Mouse (Mus musculus) cortical plate, adult 2 months (tissue): ENCODE results near the gene Clic4. TPM values are rescaled to one million over a fixed set of nuclear protein-coding genes. Genes with fewer than 3 reads are reported as not detected.
A peak's percentile ranks its signal among the peaks of the same experiment; 100 is the strongest.

Experiments used
- H3K27ac ChIP-seq: fragments of 200-500 bp; 2 replicates; pipeline ENCODE4 v1.5.1; 2012; ENCODE audit warnings: low read length, control low read depth, inconsistent platforms; ENCODE audit not compliant: insufficient read depth
- H3K4me1 ChIP-seq: fragments of 200-500 bp; 2 replicates; pipeline ENCODE4 v1.6.1; 2011; ENCODE audit warnings: low read length; ENCODE audit not compliant: control insufficient read depth, insufficient read depth
- H3K4me3 ChIP-seq: fragments of 200-500 bp; 2 replicates; pipeline ENCODE4 v1.5.1; 2011; ENCODE audit warnings: mild to moderate bottlenecking, low read length, control low read depth; ENCODE audit not compliant: insufficient read depth
- CTCF ChIP-seq: fragments of 200-500 bp; IDR thresholded peaks from 2 replicates; pipeline ENCODE4 v1.5.1; 2011; ENCODE audit warnings: mild to moderate bottlenecking, control low read depth, low read length; ENCODE audit not compliant: insufficient read depth; ENCODE audit errors: extremely low read depth
- POLR2A ChIP-seq: fragments of 200-500 bp; IDR thresholded peaks from 2 replicates; pipeline ENCODE4 v1.6.1; 2011; ENCODE audit warnings: mild to moderate bottlenecking, low read length, control low read depth; ENCODE audit not compliant: insufficient read depth; ENCODE audit errors: extremely low read depth
- polyA plus RNA-seq: library from polyadenylated mRNA; depleted of rRNA; stranded (reverse); fragments of >200 nt; gene quantifications from 2 replicates; pipeline ENCODE4 v1.2.3, GENCODE M21; 2012; rRNA removed

Gene Clic4
- polyA plus RNA-seq: 54.0 and 65.8 TPM in 2 replicates

GRCm38 (mm10) chr4:135272640-135273306 lies at the start of gene Clic4:
Gene Clic4 (minus strand): TSS chr4:135272814.
- peak within 1 kb of the TSS; percentile 46 for H3K4me3 ChIP-seq
- peak within 1 kb of the TSS; percentile 55 for H3K27ac ChIP-seq
- TF ChIP-seq POLR2A (peak; percentile 76), CTCF (no peak)
- H3K4me1 ChIP-seq: no peaks in the 10 kb centered on the region

DNA sequence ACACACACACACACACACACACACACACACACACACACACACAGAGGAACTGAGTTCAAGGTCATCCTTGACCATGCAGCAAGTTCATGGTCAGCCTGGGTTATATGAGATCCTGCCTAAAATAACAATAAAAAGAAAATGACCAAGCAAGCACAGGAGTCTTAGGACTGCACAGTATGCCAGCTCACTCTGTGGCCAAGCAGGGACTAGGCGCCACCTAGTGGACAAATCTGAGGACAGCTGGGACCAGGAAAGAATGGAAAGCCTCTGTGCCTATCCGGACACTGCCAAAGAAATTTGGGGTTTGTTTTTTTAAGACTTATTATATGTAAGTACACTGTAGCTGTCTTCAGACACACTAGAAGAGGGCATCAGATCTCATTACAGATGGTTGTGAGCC lies 45.4 kb upstream of the Clic4 start:
- H3K4me1 ChIP-seq: peaks cover 2% of the 10 kb centered on the region; the same call in 1 of the 2 replicates
- no peak overlapping the region for H3K27ac ChIP-seq
- H3K4me3 ChIP-seq: no peak overlapping the region
- TF ChIP-seq POLR2A (no peak), CTCF (peak; percentile 96)

DNA sequence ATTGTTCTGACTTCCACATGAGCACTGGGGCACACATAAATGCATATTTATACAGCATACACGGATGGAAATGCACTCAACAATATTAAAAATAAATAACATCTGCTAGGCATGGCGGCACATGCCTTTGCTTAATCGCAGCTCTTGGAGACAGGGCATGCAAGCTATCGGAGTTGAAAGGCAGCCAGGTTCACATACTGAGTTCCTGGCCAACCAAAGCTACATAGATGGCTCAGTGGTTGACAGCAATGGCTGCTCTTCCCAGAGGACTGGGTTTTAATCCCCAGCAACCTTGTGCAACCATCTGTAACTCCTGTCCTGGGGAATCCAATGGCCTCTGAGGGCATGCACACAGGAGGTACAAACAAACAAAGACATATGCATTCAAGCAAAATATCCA lies 44.9 kb upstream of the Clic4 start:
- H3K4me3 ChIP-seq: no peak overlapping the region
- H3K4me1 ChIP-seq: peaks cover 2% of the 10 kb centered on the region; the same call in 1 of the 2 replicates
- H3K27ac ChIP-seq: no peak overlapping the region
- no peak for TF ChIP-seq POLR2A
- no peak for TF ChIP-seq CTCF

DNA sequence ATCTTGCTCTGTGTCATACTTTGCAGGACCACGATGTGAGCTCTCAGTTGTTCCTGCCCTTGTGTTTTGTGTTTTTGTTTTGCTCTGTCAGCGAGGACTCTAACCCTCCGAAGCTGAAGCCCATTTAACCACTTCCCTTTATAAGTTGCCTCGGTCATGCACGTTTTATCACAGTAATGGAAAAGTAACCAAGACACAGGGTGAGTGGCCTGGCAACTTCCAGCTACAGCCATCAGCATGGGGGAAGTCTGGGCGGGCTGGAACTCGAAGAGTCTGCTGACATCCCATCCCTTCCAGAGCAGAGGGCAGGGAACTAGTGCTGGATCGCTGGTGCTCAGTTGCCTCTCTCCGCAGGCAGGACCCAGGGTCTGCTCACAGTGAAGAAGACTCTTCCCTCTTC lies 42.7 kb upstream of the Clic4 start:
- no peak for TF ChIP-seq POLR2A
- TF ChIP-seq CTCF: no peak
- Histone ChIP-seq H3K4me1 (peaks cover 2% of the 10 kb centered on the region; the same call in 1 of the 2 replicates), H3K4me3 (no peak overlapping the region), H3K27ac (no peak overlapping the region)

DNA sequence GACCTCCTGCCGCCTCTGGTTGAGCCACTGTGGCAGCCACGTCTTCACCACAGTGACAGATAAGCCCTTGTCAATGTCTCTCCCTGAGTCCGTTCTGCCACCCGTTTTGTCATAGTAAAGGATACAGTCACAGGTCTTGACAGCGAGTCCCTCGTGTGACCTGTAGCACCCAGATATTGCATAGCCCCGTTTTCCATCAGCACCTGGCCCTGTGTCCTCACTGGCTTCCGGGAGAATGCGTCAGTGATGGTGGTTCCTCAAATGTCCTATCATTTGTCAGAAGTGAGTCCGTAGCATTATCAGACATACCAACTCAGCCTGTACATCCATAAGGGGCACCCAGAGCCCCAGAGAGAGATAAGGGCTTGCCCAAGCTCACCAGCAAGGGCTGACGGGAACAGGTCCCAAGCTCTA lies 41.8 kb upstream of the Clic4 start:
- H3K4me1 ChIP-seq: peaks cover 2% of the 10 kb centered on the region; the same call in 1 of the 2 replicates
- no peak overlapping the region for H3K27ac ChIP-seq
- no peak overlapping the region for H3K4me3 ChIP-seq
- no peak for TF ChIP-seq CTCF
- TF ChIP-seq POLR2A: no peak

DNA sequence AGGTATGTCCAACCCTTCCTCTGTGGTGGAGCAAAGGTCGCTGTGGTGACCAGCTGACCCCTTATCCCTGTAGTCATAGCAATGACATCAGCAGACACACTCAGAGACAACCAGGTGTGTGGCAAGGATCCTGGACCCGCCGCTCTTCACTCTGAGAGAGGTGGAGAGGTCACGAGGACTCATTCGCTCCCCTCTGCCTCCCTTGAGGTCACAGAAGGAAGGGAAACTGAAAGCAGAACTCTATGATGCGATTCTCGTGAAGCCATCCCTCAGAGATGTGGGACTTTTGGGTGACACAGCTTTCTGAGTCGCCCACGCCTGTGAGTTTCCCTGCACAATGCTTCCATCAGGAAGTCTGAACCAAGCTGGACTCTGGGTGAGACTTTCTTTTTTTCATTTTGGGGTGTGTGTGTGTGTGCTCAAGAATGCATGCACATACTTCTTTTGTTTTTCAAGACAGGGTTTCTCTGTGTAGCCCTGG lies 41.2 kb upstream of the Clic4 start:
- TF ChIP-seq POLR2A (no peak), CTCF (no peak)
- no peak overlapping the region for H3K4me3 ChIP-seq
- peaks cover 2% of the 10 kb centered on the region; the same call in 1 of the 2 replicates for H3K4me1 ChIP-seq

DNA sequence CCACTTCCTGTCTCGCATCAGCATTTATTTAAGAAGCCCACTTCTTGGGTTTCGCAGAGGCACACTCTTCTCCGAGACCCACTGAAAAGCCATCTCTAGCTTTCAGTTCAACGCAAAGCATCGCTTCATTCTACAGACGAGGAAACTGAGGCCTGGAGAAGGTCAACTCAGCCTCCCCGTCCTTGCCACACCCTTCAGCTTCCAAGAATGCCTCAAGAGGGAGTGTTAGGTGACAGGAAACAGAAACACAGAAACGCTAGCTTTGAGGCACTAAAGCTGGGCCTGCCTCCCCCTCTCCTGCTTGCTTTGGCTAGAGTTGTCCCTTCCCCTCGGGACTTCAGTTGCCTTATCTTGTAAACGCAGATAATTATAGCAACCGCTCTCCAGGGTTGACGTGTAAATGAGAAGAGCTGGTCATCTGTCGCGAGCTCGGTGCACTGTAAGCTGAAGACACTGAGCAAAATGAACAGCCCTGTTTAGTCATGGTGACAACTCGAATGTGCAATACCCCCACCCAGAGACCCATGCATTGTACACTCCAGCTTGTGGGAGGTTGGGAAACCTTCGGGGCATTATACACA lies 40.6 kb upstream of the Clic4 start:
- 0 out of 2 replicates have a peak overlapping the region, but pooled peaks have one; percentile 38 for H3K27ac ChIP-seq
- H3K4me3 ChIP-seq: no peak overlapping the region
- TF ChIP-seq CTCF (no peak), POLR2A (no peak)
- H3K4me1 ChIP-seq: peaks cover 2% of the 10 kb centered on the region; the same call in 1 of the 2 replicates

More for the DNA sequence above, 41.2 kb upstream of the Clic4 start:
- no peak overlapping the region for H3K27ac ChIP-seq

- Histone ChIP-seq H3K4me3 (no peak overlapping the region), H3K4me1 (peaks cover 2% of the 10 kb centered on the region; the same call in 1 of the 2 replicates), H3K27ac (no peak overlapping the region)
- no peak for TF ChIP-seq POLR2A
- TF ChIP-seq CTCF: no peak
These were observed 40.1 kb upstream of the Clic4 start for GRCm38 (mm10) chr4:135312706-135313105.

GRCm38 (mm10) chr4:135310371-135310770 lies 37.8 kb upstream of the Clic4 start:
- H3K27ac ChIP-seq: no peak overlapping the region
- peaks cover 2% of the 10 kb centered on the region; the same call in 1 of the 2 replicates for H3K4me1 ChIP-seq
- H3K4me3 ChIP-seq: no peak overlapping the region
- no peak for TF ChIP-seq POLR2A
- TF ChIP-seq CTCF: no peak
